Mouse (Mus musculus) lung, adult 2 months (tissue): ENCODE data around the gene Iffo2. TPM values are rescaled to one million over a fixed set of nuclear protein-coding genes. Genes with fewer than 3 reads are reported as not detected.

Experiments
- DNase-seq: peaks from one replicate; pipeline ENCODE4 v3.0.0; 2022
- H3K4me1 ChIP-seq: fragments of 200-500 bp; 2 replicates; pipeline ENCODE4 v1.6.1; 2011; ENCODE audit warnings: low read length; ENCODE audit not compliant: control insufficient read depth, insufficient read depth
- H3K4me3 ChIP-seq: fragments of 200-500 bp; replicated peaks from 2 replicates; pipeline ENCODE3; 2011; ENCODE audit warnings: low read depth, mild to moderate bottlenecking, control low read depth, low read length; ENCODE audit errors: extremely low read depth
- CTCF ChIP-seq: fragments of 200-500 bp; IDR thresholded peaks from 2 replicates; pipeline ENCODE4 v1.5.1; 2011; ENCODE audit warnings: mild to moderate bottlenecking, low read length, control low read depth; ENCODE audit not compliant: insufficient read depth
- POLR2A ChIP-seq: fragments of 200-500 bp; IDR thresholded peaks from 2 replicates; pipeline ENCODE4 v1.6.1; 2011; ENCODE audit warnings: low read depth, mild to moderate bottlenecking, control low read depth, low read length, borderline replicate concordance; ENCODE audit errors: extremely low read depth
- WGBS: fragments of 180-500 bp; shearing (Covaris S2); methylation state at CpG from one replicate; pipeline ENCODE4 v1.1.7; 2018; 5-methylcytosine and 5-hydroxymethylcytosine counted together
- polyA plus RNA-seq: library from polyadenylated mRNA; depleted of rRNA; stranded (reverse); fragments of >200 nt; gene quantifications from 2 replicates; pipeline ENCODE4 v1.2.3, GENCODE M21; 2012; rRNA removed

Gene Iffo2
- polyA plus RNA-seq, 1 experiment: 9.5 TPM

DNA sequence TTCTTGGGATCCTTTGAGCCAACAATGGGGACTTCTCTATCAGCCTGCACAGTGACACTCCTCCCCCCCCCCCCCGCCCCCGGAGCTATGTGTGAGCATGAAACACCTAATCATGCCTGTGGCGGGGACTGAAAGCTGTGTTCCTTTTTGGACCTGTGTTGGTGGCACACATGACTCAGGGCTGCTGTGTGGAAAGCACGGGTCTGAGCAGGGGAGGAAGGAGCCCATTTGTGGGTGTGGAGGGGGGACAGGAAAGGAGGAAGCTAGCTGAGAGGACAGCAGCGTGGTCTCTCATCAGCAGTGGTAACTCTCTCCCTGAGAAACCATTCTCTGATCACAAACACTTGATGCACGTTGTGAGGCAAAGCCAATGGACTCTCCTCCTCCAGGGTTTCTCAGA is 110.4 kb downstream of the Iffo2 start:
- DNase-seq: no peak
- Histone ChIP-seq H3K4me3 (no peak overlapping the region), H3K4me1 (no peaks in the 10 kb centered on the region)
- WGBS: 62% methylated on average over 6 of the region's 6 CpGs
- no peak for TF ChIP-seq CTCF
- no peak for TF ChIP-seq POLR2A

GRCm38 (mm10) chr4:139641829-139642425 is 111.6 kb downstream of the Iffo2 start:
- no peak for DNase-seq
- Histone ChIP-seq H3K4me3 (no peak overlapping the region), H3K4me1 (no peaks in the 10 kb centered on the region)
- 26% methylated on average over 30 of the region's 30 CpGs for WGBS
- TF ChIP-seq POLR2A (no peak), CTCF (no peak)

DNA sequence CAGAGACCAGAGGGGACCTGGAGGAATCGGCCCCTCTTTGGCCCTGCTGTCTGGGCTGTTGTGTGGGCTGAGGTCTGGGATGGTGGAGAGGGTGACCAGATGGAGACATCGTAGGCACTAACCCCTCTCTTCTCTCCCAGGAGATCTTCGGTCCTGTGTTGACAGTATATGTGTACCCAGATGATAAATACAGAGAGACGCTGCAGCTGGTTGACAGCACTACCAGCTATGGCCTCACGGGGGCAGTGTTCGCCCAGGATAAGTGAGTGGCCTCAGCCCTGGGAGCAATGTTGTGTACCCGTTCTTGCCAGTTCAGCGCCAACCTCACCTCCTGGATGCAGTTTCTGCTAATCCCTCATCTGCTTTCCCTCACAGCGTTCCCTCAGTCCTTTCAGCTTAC is 113.6 kb downstream of the Iffo2 start:
- 17% methylated on average over 9 of the region's 9 CpGs for WGBS
- H3K4me3 ChIP-seq: no peak overlapping the region

GRCm38 (mm10) chr4:139646916-139647315 is 116.6 kb downstream of the Iffo2 start:
- Histone ChIP-seq H3K4me3 (no peak overlapping the region), H3K4me1 (no peaks in the 10 kb centered on the region; the same call in 1 of the 2 replicates)
- WGBS: 88% methylated on average over 7 of the region's 7 CpGs
- no peak for DNase-seq
- TF ChIP-seq POLR2A (no peak), CTCF (0 out of 2 replicates have a peak, but pooled peaks have one; percentile 4)

More for the DNA sequence above, 113.6 kb downstream of the Iffo2 start:
- H3K4me1 ChIP-seq: no peaks in the 10 kb centered on the region
- DNase-seq: peak; percentile 79
- TF ChIP-seq POLR2A (no peak), CTCF (peak; percentile 99)

DNA sequence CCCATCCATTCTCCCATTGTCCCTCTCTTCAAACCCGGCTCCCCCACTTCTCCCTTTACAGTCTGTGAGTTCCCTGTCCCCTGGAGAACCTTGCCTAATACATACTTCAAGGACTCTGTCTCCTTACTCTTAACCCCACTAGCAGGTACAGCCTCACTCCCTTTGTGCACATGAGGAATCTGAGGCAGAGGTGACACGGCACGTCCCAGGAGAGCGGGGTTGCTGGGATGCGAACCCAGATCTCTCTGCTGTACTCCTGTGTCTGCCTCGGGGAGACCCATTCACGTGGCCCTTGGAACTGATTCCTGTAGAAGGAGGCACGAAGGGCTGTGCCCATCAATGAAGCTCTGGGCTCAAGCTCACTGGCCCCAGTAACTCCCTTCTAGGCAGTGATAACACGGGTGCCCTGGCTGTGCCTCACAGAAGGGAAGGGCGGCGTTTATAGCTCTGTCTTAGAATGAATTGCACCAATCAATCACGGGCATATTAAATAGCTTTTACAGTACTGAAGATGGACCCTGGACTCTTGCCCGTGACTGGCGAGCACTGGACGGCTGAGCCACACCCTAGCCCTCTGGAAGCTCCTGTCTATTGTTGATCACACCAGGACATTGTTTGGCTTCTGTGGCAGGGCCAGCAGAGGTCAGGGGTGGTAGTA is 119.9 kb downstream of the Iffo2 start:
- DNase-seq: no peak
- no peak for TF ChIP-seq POLR2A
- no peak for TF ChIP-seq CTCF
- H3K4me3 ChIP-seq: no peak overlapping the region
- H3K4me1 ChIP-seq: no peaks in the 10 kb centered on the region; the same call in 1 of the 2 replicates
- WGBS: 64% methylated on average over 15 of the region's 15 CpGs

- Histone ChIP-seq H3K4me1 (no peaks in the 10 kb centered on the region; the same call in 1 of the 2 replicates), H3K4me3 (no peak overlapping the region)
- no peak for DNase-seq
- no peak for TF ChIP-seq POLR2A
- no peak for TF ChIP-seq CTCF
- 43% methylated on average over 11 of the region's 11 CpGs for WGBS
Observed at GRCm38 (mm10) chr4:139650907-139651306, 120.6 kb downstream of the Iffo2 start.

- DNase-seq: no peak
- Histone ChIP-seq H3K4me1 (no peaks in the 10 kb centered on the region; the same call in 1 of the 2 replicates), H3K4me3 (no peak within 1 kb of the TSS)
- 81% methylated on average over 8 of the region's 8 CpGs for WGBS
- no peak for TF ChIP-seq CTCF
- TF ChIP-seq POLR2A: no peak
Observed at GRCm38 (mm10) chr4:139653238-139653637, 122.9 kb downstream of the Iffo2 start, which contains the start of gene Tas1r2. Gene Tas1r2, plus strand, starts transcription at chr4:139653538.

DNA sequence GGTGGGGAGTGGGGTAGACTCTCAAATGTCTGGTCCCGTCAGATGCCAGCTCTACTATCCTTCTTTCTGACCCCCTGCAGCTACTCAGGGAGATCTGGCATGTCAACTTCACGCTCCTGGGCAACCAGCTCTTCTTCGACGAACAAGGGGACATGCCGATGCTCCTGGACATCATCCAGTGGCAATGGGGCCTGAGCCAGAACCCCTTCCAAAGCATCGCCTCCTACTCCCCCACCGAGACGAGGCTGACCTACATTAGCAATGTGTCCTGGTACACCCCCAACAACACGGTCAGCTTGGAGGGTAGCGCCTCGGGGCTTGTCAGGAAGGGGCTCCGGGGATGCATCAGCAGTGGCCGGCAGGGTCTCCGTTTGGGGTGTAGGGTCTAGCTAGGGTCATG is 131.5 kb downstream of the Iffo2 start:
- no peak for DNase-seq
- no peak overlapping the region for H3K4me3 ChIP-seq
- 80% methylated on average over 14 of the region's 14 CpGs for WGBS
- TF ChIP-seq CTCF (no peak), POLR2A (no peak)
- no peaks in the 10 kb centered on the region for H3K4me1 ChIP-seq

DNA sequence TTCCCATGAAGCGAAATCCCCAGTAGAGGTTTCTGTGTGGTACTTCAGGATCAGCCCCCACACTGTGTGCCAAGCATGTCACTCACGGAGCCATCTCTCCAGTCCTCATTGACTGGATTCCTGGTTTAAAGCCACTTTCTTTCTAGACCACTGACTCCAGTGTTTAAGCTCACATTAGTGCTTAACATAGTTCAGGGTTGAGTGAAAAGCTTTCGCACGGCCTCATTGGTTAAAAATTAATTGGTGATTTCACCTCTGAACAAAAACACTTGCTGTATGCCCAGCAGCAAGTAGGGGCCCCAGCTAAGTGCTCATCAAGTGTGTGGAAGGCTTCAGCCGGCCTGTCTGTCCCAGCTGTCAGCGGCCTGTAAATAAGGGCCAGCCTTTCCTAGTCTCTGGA is 137.3 kb downstream of the Iffo2 start:
- Histone ChIP-seq H3K4me3 (no peak overlapping the region), H3K4me1 (no peaks in the 10 kb centered on the region)
- TF ChIP-seq CTCF (no peak), POLR2A (no peak)
- DNase-seq: no peak
- 73% methylated on average over 6 of the region's 6 CpGs for WGBS

DNA sequence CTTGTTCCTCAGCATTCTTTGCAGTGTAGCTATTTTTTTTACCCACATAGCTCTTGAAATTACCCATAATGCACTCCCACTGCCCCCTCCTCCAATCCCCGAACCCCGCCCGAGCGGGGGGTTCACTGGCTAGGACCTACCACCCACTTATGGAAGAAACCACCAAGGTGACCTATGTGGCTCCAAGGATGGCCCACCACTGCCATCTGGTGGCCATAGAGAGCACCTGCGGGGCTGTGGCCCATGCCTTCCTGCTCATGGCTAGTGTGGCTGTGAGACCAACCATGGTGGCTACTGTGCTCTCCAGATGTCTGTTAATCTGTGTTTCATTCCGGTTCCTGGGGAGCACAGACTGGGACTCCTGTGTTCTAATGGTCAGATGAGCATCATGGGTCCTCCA is 139.5 kb downstream of the Iffo2 start:
- peak; percentile 57 for DNase-seq
- H3K4me1 ChIP-seq: no peaks in the 10 kb centered on the region
- 8% methylated on average over 6 of the region's 6 CpGs for WGBS

More for the DNA sequence above, 139.5 kb downstream of the Iffo2 start:
- TF ChIP-seq CTCF (peak; percentile 96), POLR2A (no peak)
- no peak overlapping the region for H3K4me3 ChIP-seq

Other genes starting within 250 kb of the Iffo2 start
- 28.1 and 34.0 TPM in 2 replicates for gene Pqlc2, start 219.8 kb upstream of the Iffo2 start, polyA plus RNA-seq
- gene Akr7a5, start 219.8 kb upstream of the Iffo2 start, polyA plus RNA-seq: 30.9 and 32.4 TPM in 2 replicates
- gene Mrto4, start 178.0 kb upstream of the Iffo2 start, polyA plus RNA-seq: 12.4 and 17.9 TPM in 2 replicates
- gene Emc1, start 178.0 kb upstream of the Iffo2 start, polyA plus RNA-seq: 38.3 and 42.7 TPM in 2 replicates
- gene Ubr4, start 177.9 kb upstream of the Iffo2 start, polyA plus RNA-seq: 163 and 183 TPM in 2 replicates
- gene Gm21969, start 72.6 kb downstream of the Iffo2 start, polyA plus RNA-seq: 0.02 TPM in 1 of 2 replicates, not detected in the other
- 42.9 and 44.5 TPM in 2 replicates for gene Aldh4a1, start 92.3 kb downstream of the Iffo2 start, polyA plus RNA-seq
- gene Tas1r2, start 123.0 kb downstream of the Iffo2 start, polyA plus RNA-seq: 0.05 and 0.09 TPM in 2 replicates